Mouse (Mus musculus) CD4-positive helper T cell, adult 2 months (primary cell): ENCODE data around the gene Cd38.

ENCODE experiments used
- DNase-seq: peaks from one replicate; pipeline ENCODE4 v3.0.0-alpha.2; 2012; ENCODE audit warnings: low read depth, missing footprints, low spot score

Gene Cd38

DNA sequence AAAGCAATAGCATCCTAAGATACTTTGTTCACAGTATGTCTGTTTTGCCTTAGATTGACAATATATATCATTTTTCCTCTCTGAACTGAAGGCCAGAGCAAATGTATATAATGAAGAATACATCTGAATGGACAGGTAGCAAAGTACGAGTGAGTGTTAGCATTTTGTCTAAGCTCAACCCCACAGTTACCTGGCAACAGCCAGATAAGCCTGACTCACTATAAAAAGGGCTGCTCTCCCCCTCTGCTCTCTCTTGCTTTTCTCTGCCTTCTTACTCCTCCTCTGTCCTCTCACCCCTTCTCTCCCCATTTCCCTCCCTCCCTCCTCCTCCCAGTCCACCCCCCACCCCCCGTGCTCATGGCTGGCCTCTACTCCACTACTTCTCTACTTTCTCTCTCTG is 64.9 kb downstream of the Cd38 start:
- DNase-seq = no peak

DNA sequence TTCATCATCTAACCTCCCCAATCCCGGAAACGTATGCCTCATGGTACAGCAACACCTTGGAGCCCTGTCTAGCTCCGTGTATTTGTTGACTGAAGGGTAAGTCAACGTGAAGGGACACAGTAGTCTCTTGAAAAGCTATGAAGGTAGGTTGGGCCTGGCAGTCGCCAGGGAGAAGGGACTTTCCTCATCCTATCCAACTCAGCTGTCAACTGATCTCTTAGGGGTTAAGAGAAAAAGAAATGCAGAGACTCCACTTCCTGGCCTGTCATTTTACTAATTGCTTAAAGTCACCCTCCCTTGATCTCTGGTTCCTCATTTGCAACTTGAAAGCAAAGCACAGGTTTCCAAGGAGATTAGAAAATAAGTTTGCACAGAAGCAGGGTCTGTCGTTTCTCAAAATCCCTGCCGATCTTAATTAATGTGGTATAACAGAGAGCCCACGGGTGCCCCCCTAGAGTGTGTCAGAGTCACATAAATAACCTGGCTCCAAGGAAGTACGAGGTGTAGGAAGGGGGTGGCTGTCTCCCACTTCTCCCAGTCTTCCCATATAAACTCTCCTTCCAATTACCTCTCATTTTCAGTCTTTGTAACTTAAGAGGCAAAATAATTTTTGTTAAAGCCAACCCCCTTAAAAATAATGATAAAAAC is 79.1 kb downstream of the Cd38 start:
- peak; percentile 53 for DNase-seq

DNA sequence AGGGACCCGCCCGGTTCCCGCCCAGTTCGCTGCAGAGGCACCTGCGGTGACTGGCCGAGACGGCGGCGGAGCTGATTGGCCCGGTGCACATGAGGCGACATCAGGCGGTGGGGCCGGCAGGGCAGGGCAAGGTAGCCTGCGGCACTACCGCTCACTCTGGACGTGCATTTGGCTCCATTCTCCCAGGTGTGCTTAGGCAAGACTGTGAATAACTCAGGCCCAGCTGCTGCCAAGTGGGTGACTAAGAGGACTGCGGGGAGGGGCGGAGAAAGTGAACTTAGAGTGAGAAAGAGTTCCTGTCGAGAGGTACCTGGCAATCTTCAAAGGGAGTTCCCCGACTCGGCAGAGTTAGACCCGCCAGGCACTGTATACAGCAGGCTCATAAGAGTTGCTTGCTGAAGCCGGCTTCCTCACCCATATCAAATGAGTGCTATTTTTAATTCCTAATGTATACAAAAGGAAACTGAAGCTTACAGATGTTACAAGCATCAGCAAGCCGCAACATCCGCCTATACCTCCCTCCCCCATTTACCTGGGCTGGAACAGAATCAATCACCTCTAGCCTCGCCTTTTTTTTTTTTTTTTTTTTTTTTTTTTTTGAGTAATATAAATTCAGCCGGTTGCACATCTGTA is 79.9 kb downstream of the Cd38 start:
- peak; percentile 88 for DNase-seq

DNA sequence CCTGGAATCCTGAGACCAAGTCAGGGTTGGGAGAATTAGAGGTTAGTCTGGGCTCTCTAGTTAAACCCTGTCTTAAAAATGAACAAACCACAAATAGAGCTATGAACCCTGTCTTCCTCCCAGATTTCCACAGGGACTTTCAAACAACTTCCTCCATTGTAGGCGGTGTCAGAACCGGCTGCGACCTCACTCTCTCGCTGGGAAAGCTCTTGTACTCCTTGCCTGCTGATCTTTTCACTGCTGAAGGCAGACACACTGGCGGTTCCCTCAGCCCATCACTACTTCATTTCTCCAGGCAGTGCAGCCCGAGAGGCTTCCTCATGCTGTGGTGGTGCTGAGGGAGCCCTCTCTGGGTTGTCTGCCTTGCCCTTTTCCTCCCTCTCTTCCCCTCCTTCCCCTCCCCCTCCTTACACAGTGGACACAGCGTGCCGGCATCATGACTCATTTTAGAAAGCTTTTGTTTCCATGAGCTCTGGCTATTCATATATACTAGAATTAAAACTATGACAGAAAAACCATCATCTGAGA is 80.5 kb downstream of the Cd38 start:
- DNase-seq = peak; percentile 53

DNA sequence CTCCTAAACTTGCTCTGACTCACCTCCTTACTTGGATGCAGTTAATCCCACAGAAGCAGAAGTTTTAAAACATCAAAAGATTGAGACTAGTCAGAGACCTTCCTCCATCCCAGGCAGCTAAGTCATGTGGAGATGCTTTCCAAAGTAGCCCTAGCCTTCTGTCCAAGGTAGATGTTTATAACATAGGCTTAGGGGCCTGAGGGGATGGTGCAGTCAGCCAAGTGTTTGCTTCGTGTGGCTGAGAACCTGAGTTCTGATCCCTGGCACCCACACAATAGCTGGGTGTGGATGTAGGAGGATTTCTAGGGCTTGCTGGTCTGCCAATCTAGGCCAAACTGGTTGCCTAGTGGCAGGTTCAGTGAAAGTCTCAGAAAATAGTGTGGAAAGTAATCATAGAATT is 84.9 kb downstream of the Cd38 start:
- DNase-seq = no peak

DNA sequence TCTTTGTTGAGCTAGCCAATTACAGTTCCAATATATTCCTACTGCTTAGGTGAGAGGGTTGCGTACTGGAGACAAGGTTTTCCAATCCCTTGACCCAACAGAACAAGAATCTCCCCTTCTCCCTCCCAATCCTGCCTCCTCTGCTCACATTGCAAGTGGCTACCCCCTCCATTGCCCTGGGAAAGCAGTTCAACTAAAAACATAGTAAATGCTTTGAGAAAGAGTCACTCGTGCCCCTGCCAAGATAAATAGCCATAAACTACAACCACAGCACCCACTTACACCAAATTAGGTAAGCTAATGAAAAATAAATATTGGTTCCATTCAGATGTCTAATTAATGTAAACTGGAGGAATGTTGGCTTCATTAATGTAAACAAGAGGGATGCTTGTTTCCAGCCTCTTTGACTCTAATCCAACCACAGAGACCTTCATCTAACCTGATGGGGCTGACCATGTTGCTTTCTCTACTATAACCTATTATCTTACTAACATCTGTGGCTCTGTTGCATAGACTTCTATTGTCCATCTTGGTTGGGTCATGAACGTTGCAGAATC is 91.6 kb downstream of the Cd38 start:
- no peak for DNase-seq

DNA sequence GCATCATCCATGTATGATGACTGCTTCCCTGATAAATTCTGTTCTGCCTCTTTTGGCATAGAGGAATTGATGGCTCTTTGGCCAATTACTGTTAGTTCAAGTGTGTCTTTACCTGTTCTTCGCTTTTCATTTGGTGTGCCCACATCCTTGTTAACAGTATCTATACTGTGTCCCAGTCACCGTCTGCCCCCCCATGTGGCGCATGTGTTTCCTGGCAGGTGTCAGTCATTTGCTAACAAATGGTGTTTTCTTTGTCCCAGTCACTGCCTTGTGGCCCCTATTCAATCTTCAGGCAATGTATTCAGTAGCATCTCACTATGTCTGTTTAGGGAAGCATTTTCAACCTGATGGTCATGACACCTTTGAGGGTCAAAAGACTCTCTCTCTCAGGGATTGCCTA is 92.7 kb downstream of the Cd38 start:
- no peak for DNase-seq
